Mouse (Mus musculus): ENCODE measurements at regions not wholly inside any gene's neighbourhood (a gene's known extent, or its start where the extent isn't known, plus 50 kb on each side); places are given as distances from the start of the nearest gene placed in this dataset.
"Not testable (repeated sequence)": the region's sequence is repeated elsewhere in the genome, so short reads cannot be mapped to it uniquely, and the experiment has no call there.

- DNase-seq = no peak
- WGBS = 80% methylated on average over 8 of the region's 8 CpGs
- Histone ChIP-seq H3K27me3 (ENCODE audit: control insufficient read depth, insufficient read depth, low read length) (no peaks in the 10 kb centered on the region), H3K4me3 (ENCODE audit: control insufficient read depth, insufficient read depth, low read length) (no peak overlapping the region), H3K27ac (ENCODE audit: control insufficient read depth, insufficient read depth, low read length) (no peak overlapping the region), H3K4me1 (replicated peaks; ENCODE audit: control insufficient read depth, insufficient read depth, low read length) (no peaks in the 10 kb centered on the region), H3K36me3 (ENCODE audit: control insufficient read depth, insufficient read depth, low read length) (no peaks in the 10 kb centered on the region)
- TF ChIP-seq CTCF (IDR thresholded peaks at IDR 0.05; ENCODE audit: borderline replicate concordance, control insufficient read depth, extremely low read depth, insufficient read depth, low read length, poor library complexity) (no peak), POLR2A (IDR thresholded peaks at IDR 0.05; ENCODE audit: control insufficient read depth, extremely low read depth, insufficient read depth, low read length, poor library complexity) (no peak)
Observed at GRCm38 (mm10) chr13:73071032-73071431, 189.2 kb upstream of the Irx4 start.

GRCm38 (mm10) chr13:73071854-73072852, 188.1 kb upstream of the Irx4 start:
- Histone ChIP-seq H3K27ac (ENCODE audit: control insufficient read depth, insufficient read depth, low read length) (no peak overlapping the region), H3K27me3 (ENCODE audit: control insufficient read depth, insufficient read depth, low read length) (no peaks in the 10 kb centered on the region), H3K36me3 (ENCODE audit: control insufficient read depth, insufficient read depth, low read length) (no peaks in the 10 kb centered on the region), H3K4me1 (replicated peaks; ENCODE audit: control insufficient read depth, insufficient read depth, low read length) (no peaks in the 10 kb centered on the region), H3K4me3 (ENCODE audit: control insufficient read depth, insufficient read depth, low read length) (no peak overlapping the region)
- 65% methylated on average over 6 of the region's 6 CpGs for WGBS
- TF ChIP-seq CTCF (IDR thresholded peaks at IDR 0.05; ENCODE audit: borderline replicate concordance, control insufficient read depth, extremely low read depth, insufficient read depth, low read length, poor library complexity) (no peak), POLR2A (IDR thresholded peaks at IDR 0.05; ENCODE audit: control insufficient read depth, extremely low read depth, insufficient read depth, low read length, poor library complexity) (no peak)
- DNase-seq = no peak

GRCm38 (mm10) chr13:73077866-73078430, 182.3 kb upstream of the Irx4 start:
- Histone ChIP-seq H3K4me3 (ENCODE audit: control insufficient read depth, insufficient read depth, low read length) (no peak overlapping the region), H3K27me3 (ENCODE audit: control insufficient read depth, insufficient read depth, low read length) (no peaks in the 10 kb centered on the region), H3K27ac (ENCODE audit: control insufficient read depth, insufficient read depth, low read length) (no peak overlapping the region), H3K36me3 (ENCODE audit: control insufficient read depth, insufficient read depth, low read length) (no peaks in the 10 kb centered on the region), H3K4me1 (replicated peaks; ENCODE audit: control insufficient read depth, insufficient read depth, low read length) (no peaks in the 10 kb centered on the region)
- no peak for TF ChIP-seq CTCF (IDR thresholded peaks at IDR 0.05; ENCODE audit: borderline replicate concordance, control insufficient read depth, extremely low read depth, insufficient read depth, low read length, poor library complexity)
- no peak for TF ChIP-seq POLR2A (IDR thresholded peaks at IDR 0.05; ENCODE audit: control insufficient read depth, extremely low read depth, insufficient read depth, low read length, poor library complexity)
- whole genome bisulfite sequencing = 73% methylated on average over 2 of the region's 2 CpGs
- DNase-seq = no peak

GRCm38 (mm10) chr13:73087815-73088214, 172.5 kb upstream of the Irx4 start:
- not testable (repeated sequence) for DNase-seq; H3K4me1 ChIP-seq (replicated peaks; ENCODE audit: control insufficient read depth, insufficient read depth, low read length); H3K36me3 ChIP-seq (ENCODE audit: control insufficient read depth, insufficient read depth, low read length); H3K27me3 ChIP-seq (ENCODE audit: control insufficient read depth, insufficient read depth, low read length); H3K4me3 ChIP-seq (ENCODE audit: control insufficient read depth, insufficient read depth, low read length); H3K27ac ChIP-seq (ENCODE audit: control insufficient read depth, insufficient read depth, low read length)

GRCm38 (mm10) chr13:73091886-73092285, 168.4 kb upstream of the Irx4 start:
- Histone ChIP-seq H3K27ac (ENCODE audit: control insufficient read depth, insufficient read depth, low read length) (no peak overlapping the region), H3K27me3 (ENCODE audit: control insufficient read depth, insufficient read depth, low read length) (no peaks in the 10 kb centered on the region), H3K4me1 (replicated peaks; ENCODE audit: control insufficient read depth, insufficient read depth, low read length) (no peaks in the 10 kb centered on the region), H3K36me3 (ENCODE audit: control insufficient read depth, insufficient read depth, low read length) (no peaks in the 10 kb centered on the region), H3K4me3 (ENCODE audit: control insufficient read depth, insufficient read depth, low read length) (no peak overlapping the region)
- no peak for DNase-seq
- 55% methylated on average over 3 of the region's 3 CpGs for WGBS
- no peak for TF ChIP-seq CTCF (IDR thresholded peaks at IDR 0.05; ENCODE audit: borderline replicate concordance, control insufficient read depth, extremely low read depth, insufficient read depth, low read length, poor library complexity)

GRCm38 (mm10) chr13:73097502-73097901, 162.8 kb upstream of the Irx4 start:
- Histone ChIP-seq H3K27me3 (ENCODE audit: control insufficient read depth, insufficient read depth, low read length) (no peaks in the 10 kb centered on the region), H3K4me1 (replicated peaks; ENCODE audit: control insufficient read depth, insufficient read depth, low read length) (no peaks in the 10 kb centered on the region), H3K36me3 (ENCODE audit: control insufficient read depth, insufficient read depth, low read length) (no peaks in the 10 kb centered on the region), H3K27ac (ENCODE audit: control insufficient read depth, insufficient read depth, low read length) (no peak overlapping the region), H3K4me3 (ENCODE audit: control insufficient read depth, insufficient read depth, low read length) (no peak overlapping the region)
- WGBS = 92% methylated on average over 9 of the region's 9 CpGs
- TF ChIP-seq POLR2A (IDR thresholded peaks at IDR 0.05; ENCODE audit: control insufficient read depth, extremely low read depth, insufficient read depth, low read length, poor library complexity) = no peak
- DNase-seq = no peak

GRCm38 (mm10) chr13:73099407-73099806, 160.9 kb upstream of the Irx4 start:
- Histone ChIP-seq H3K27ac (ENCODE audit: control insufficient read depth, insufficient read depth, low read length) (no peak overlapping the region), H3K4me3 (ENCODE audit: control insufficient read depth, insufficient read depth, low read length) (no peak overlapping the region), H3K36me3 (ENCODE audit: control insufficient read depth, insufficient read depth, low read length) (no peaks in the 10 kb centered on the region), H3K4me1 (replicated peaks; ENCODE audit: control insufficient read depth, insufficient read depth, low read length) (no peaks in the 10 kb centered on the region), H3K27me3 (ENCODE audit: control insufficient read depth, insufficient read depth, low read length) (no peaks in the 10 kb centered on the region)
- DNase-seq = no peak
- TF ChIP-seq POLR2A (IDR thresholded peaks at IDR 0.05; ENCODE audit: control insufficient read depth, extremely low read depth, insufficient read depth, low read length, poor library complexity) (no peak), CTCF (IDR thresholded peaks at IDR 0.05; ENCODE audit: borderline replicate concordance, control insufficient read depth, extremely low read depth, insufficient read depth, low read length, poor library complexity) (no peak)
- WGBS = 97% methylated on average over 1 of the region's 1 CpGs
